Mouse (Mus musculus) intestine, postnatal 0 days (tissue): ENCODE data around the gene Lhfp. TPM values are rescaled to one million over a fixed set of nuclear protein-coding genes. Genes with fewer than 3 reads are reported as not detected.

Experiments used
- ATAC-seq: fragments of 200-750 bp; cut with Nextera tagmentation; 2 replicates; pipeline ENCODE4 v1.8.0; 2017; ENCODE audit warnings: mild to moderate bottlenecking, moderate TSS enrichment, moderate library complexity
- H3K27ac ChIP-seq: fragments of 300-500 bp; sonication (generic); 2 replicates; pipeline ENCODE4 v1.5.1; 2014; ENCODE audit warnings: mild to moderate bottlenecking, low read depth, low read length, moderate library complexity
- H3K27me3 ChIP-seq: fragments of 300-500 bp; sonication (generic); replicated peaks from 2 replicates; pipeline ENCODE4 v1.6.1; 2014; ENCODE audit warnings: low read length, mixed read lengths; ENCODE audit not compliant: control insufficient read depth, insufficient read depth
- H3K36me3 ChIP-seq: fragments of 300-500 bp; sonication (generic); 2 replicates; pipeline ENCODE4 v1.6.1; 2014; ENCODE audit warnings: mild to moderate bottlenecking, moderate library complexity; ENCODE audit not compliant: control insufficient read depth, insufficient read depth
- H3K4me1 ChIP-seq: fragments of 300-500 bp; sonication (generic); replicated peaks from 2 replicates; pipeline ENCODE4 v1.6.1; 2014; ENCODE audit warnings: antibody characterized with exemption, low read length, mixed read lengths; ENCODE audit not compliant: control insufficient read depth, insufficient read depth
- H3K4me2 ChIP-seq: fragments of 300-500 bp; sonication (generic); replicated peaks from 2 replicates; pipeline ENCODE4 v1.6.1; 2014; ENCODE audit warnings: low read depth, mild to moderate bottlenecking, moderate library complexity
- H3K4me3 ChIP-seq: fragments of 300-500 bp; sonication (generic); 2 replicates; pipeline ENCODE4 v1.5.1; 2014; ENCODE audit warnings: low read depth, low read length
- H3K9ac ChIP-seq: fragments of 300-500 bp; sonication (generic); 2 replicates; pipeline ENCODE4 v1.6.1; 2014; ENCODE audit warnings: mild to moderate bottlenecking, low read depth, low read length
- H3K9me3 ChIP-seq: fragments of 300-500 bp; sonication (generic); 2 replicates; pipeline ENCODE4 v1.6.1; 2016; ENCODE audit warnings: mixed run types; ENCODE audit not compliant: control insufficient read depth
- CTCF ChIP-seq: sonication (generic); IDR thresholded peaks from 2 replicates; pipeline ENCODE4 v1.5.1; 2016; ENCODE audit warnings: low read depth, mild to moderate bottlenecking, control low read depth, antibody characterized with exemption, moderate library complexity
- WGBS: fragments of 180-500 bp; shearing (Covaris S2); extraction: QIAGEN DNeasy Blood & Tissue Kit; methylation state at CpG from one replicate; pipeline ENCODE4 v1.1.7; 2014; 5-methylcytosine and 5-hydroxymethylcytosine counted together
- polyA plus RNA-seq: library from polyadenylated mRNA; unstranded; fragments of >200 nt; fragmentation: Nextera tagmentation; extraction: Ambion mirVana; gene quantifications from 2 replicates; pipeline ENCODE4 v1.2.1, GENCODE M21; 2015

Lhfp gene
- polyA plus RNA-seq, 1 experiment from 2014 or later = 30.2 TPM

DNA sequence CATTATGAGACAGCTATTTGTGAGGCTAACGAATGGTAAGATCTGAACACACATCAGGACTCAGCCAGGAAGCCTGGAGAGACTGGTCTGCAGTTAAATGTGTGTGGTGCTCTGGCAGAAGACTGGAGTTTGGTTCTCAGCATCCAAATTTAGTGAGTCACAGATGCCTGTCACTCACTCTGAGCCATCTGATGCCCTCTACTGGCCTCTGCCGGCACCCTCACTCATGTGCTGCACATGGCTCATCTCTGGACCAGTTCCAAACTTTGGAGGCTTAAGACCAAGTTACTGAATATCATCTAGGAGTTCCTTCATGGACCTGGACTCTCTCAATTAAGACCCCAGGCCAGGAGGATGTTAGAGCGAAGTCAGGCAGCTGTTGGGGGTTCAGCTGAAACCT lies 198.8 kb downstream of the Lhfp start:
- TF ChIP-seq CTCF = 0 out of 2 replicates have a peak, but pooled peaks have one; percentile 11
- Histone ChIP-seq H3K27me3 (no peaks in the 10 kb centered on the region), H3K27ac (no peak overlapping the region), H3K4me1 (no peaks in the 10 kb centered on the region), H3K9me3 (no peaks in the 10 kb centered on the region), H3K9ac (no peak overlapping the region), H3K4me3 (no peak overlapping the region), H3K36me3 (no peaks in the 10 kb centered on the region), H3K4me2 (no peak overlapping the region)
- ATAC-seq = no peak
- 89% methylated on average over 3 of the region's 3 CpGs for WGBS

GRCm38 (mm10) chr3:53245571-53246208 lies 204.4 kb downstream of the Lhfp start:
- WGBS = 77% methylated on average over 9 of the region's 9 CpGs
- Histone ChIP-seq H3K27ac (no peak overlapping the region), H3K4me2 (no peak overlapping the region), H3K9ac (no peak overlapping the region), H3K27me3 (no peaks in the 10 kb centered on the region), H3K4me3 (no peak overlapping the region), H3K36me3 (no peaks in the 10 kb centered on the region), H3K4me1 (no peaks in the 10 kb centered on the region), H3K9me3 (no peaks in the 10 kb centered on the region)
- ATAC-seq = no peak
- peak; percentile 26; the same call in 1 of the 2 replicates for TF ChIP-seq CTCF

GRCm38 (mm10) chr3:53247102-53247501 lies 205.8 kb downstream of the Lhfp start:
- no peak for ATAC-seq
- H3K36me3 ChIP-seq = no peaks in the 10 kb centered on the region
- WGBS = 77% methylated on average over 3 of the region's 3 CpGs

GRCm38 (mm10) chr3:53248158-53248874 lies 207.0 kb downstream of the Lhfp start:
- WGBS = 64% methylated on average over 10 of the region's 10 CpGs
- H3K27ac ChIP-seq = no peak overlapping the region
- peaks cover 7% of the 10 kb centered on the region; the same call in 1 of the 2 replicates for H3K4me1 ChIP-seq
- TF ChIP-seq CTCF = no peak
- H3K36me3 ChIP-seq = no peaks in the 10 kb centered on the region
- no peaks in the 10 kb centered on the region for H3K27me3 ChIP-seq
- no peak overlapping the region for H3K4me3 ChIP-seq
- no peak for ATAC-seq
- H3K4me2 ChIP-seq = no peak overlapping the region
- no peak overlapping the region for H3K9ac ChIP-seq
- no peaks in the 10 kb centered on the region for H3K9me3 ChIP-seq

More at GRCm38 (mm10) chr3:53247102-53247501, 205.8 kb downstream of the Lhfp start:
- no peaks in the 10 kb centered on the region for H3K27me3 ChIP-seq
- H3K4me2 ChIP-seq = no peak overlapping the region
- no peaks in the 10 kb centered on the region for H3K9me3 ChIP-seq
- H3K9ac ChIP-seq = no peak overlapping the region
- no peak overlapping the region for H3K27ac ChIP-seq
- no peaks in the 10 kb centered on the region for H3K4me1 ChIP-seq
- TF ChIP-seq CTCF = peak; percentile 63
- H3K4me3 ChIP-seq = no peak overlapping the region

- no peak for TF ChIP-seq CTCF
- H3K9ac ChIP-seq = no peak overlapping the region
- WGBS = 64% methylated on average over 5 of the region's 5 CpGs
These were observed 211.2 kb downstream of the Lhfp start for GRCm38 (mm10) chr3:53252556-53252955.

GRCm38 (mm10) chr3:53253223-53253832 lies 212.0 kb downstream of the Lhfp start:
- Histone ChIP-seq H3K36me3 (no peaks in the 10 kb centered on the region), H3K4me3 (no peak overlapping the region), H3K27ac (no peak overlapping the region), H3K27me3 (no peaks in the 10 kb centered on the region), H3K9me3 (no peaks in the 10 kb centered on the region), H3K4me1 (peaks cover 13% of the 10 kb centered on the region; the same call in 1 of the 2 replicates), H3K9ac (no peak overlapping the region), H3K4me2 (peak overlapping the region; percentile 43)
- 8% methylated on average over 5 of the region's 5 CpGs for WGBS
- TF ChIP-seq CTCF = no peak
- peak; percentile 53 for ATAC-seq

More at GRCm38 (mm10) chr3:53252556-53252955, 211.2 kb downstream of the Lhfp start:
- Histone ChIP-seq H3K9me3 (no peaks in the 10 kb centered on the region), H3K4me3 (no peak overlapping the region), H3K27ac (no peak overlapping the region), H3K27me3 (no peaks in the 10 kb centered on the region), H3K36me3 (no peaks in the 10 kb centered on the region), H3K4me2 (peak overlapping the region; percentile 43; the same call in 1 of the 2 replicates), H3K4me1 (peaks cover 13% of the 10 kb centered on the region; the same call in 1 of the 2 replicates)
- no peak for ATAC-seq
